Mouse (Mus musculus) liver, embryonic 11.5 days (tissue): ENCODE data around the gene Dlg2. TPM values are rescaled to one million over a fixed set of nuclear protein-coding genes. Genes with fewer than 3 reads are reported as not detected.

ENCODE experiments used
- ATAC-seq: fragments of 200-750 bp; cut with Nextera tagmentation; replicated peaks from 2 replicates; pipeline ENCODE4 v1.8.0; 2017; ENCODE audit warnings: moderate number of reproducible peaks, mild to moderate bottlenecking, moderate TSS enrichment, moderate library complexity; ENCODE audit not compliant: low FRiP score
- DNase-seq: peaks from one replicate; pipeline ENCODE4 v3.0.0-alpha.2; 2017; ENCODE audit warnings: low spot score
- H3K27ac ChIP-seq: fragments of 300-500 bp; sonication (generic); 2 replicates; pipeline ENCODE4 v1.5.1; 2014; ENCODE audit warnings: mild to moderate bottlenecking, low read depth, low read length, control low read depth
- H3K27me3 ChIP-seq: fragments of 300-500 bp; sonication (generic); replicated peaks from 2 replicates; pipeline ENCODE4 v1.6.1; 2014; ENCODE audit warnings: low read length, mixed read lengths; ENCODE audit not compliant: control insufficient read depth, insufficient read depth
- H3K36me3 ChIP-seq: fragments of 300-500 bp; sonication (generic); 2 replicates; pipeline ENCODE4 v1.6.1; 2014; ENCODE audit warnings: mild to moderate bottlenecking, low read length, moderate library complexity, mixed read lengths; ENCODE audit not compliant: control insufficient read depth, insufficient read depth
- H3K4me1 ChIP-seq: fragments of 300-500 bp; sonication (generic); replicated peaks from 2 replicates; pipeline ENCODE4 v1.6.1; 2014; ENCODE audit warnings: low read length, mixed read lengths; ENCODE audit not compliant: control insufficient read depth, insufficient read depth
- H3K4me2 ChIP-seq: fragments of 300-500 bp; sonication (generic); 2 replicates; pipeline ENCODE4 v1.6.1; 2014; ENCODE audit warnings: mild to moderate bottlenecking, control low read depth, moderate library complexity
- H3K4me3 ChIP-seq: fragments of 300-500 bp; sonication (generic); 2 replicates; pipeline ENCODE4 v1.5.1; 2014; ENCODE audit warnings: low read depth, low read length, control low read depth
- H3K9ac ChIP-seq: fragments of 300-500 bp; sonication (generic); 2 replicates; pipeline ENCODE4 v1.6.1; 2014; ENCODE audit warnings: low read depth, low read length, control low read depth
- H3K9me3 ChIP-seq: fragments of 300-500 bp; sonication (generic); 2 replicates; pipeline ENCODE4 v1.6.1; 2016; ENCODE audit warnings: low read length, inconsistent platforms, mixed read lengths; ENCODE audit not compliant: control insufficient read depth
- WGBS: fragments of 180-500 bp; shearing (Covaris S2); extraction: QIAGEN DNeasy Blood & Tissue Kit; methylation state at CpG from one replicate; pipeline ENCODE4 v1.1.7; 2014; 5-methylcytosine and 5-hydroxymethylcytosine counted together
- polyA plus RNA-seq: library from polyadenylated mRNA; unstranded; fragments of >200 nt; fragmentation: Nextera tagmentation; extraction: Ambion mirVana; gene quantifications from 2 replicates; pipeline ENCODE4 v1.2.1, GENCODE M21; 2014

Dlg2 gene
- polyA plus RNA-seq, 1 experiment from 2014 or later: 0.96 TPM

GRCm38 (mm10) chr7:91463256-91463655 lies 986.8 kb downstream of the Dlg2 start:
- Histone ChIP-seq H3K4me1 (no peaks in the 10 kb centered on the region), H3K9ac (no peak overlapping the region), H3K4me2 (no peak overlapping the region), H3K9me3 (no peaks in the 10 kb centered on the region), H3K36me3 (no peaks in the 10 kb centered on the region), H3K27ac (no peak overlapping the region), H3K4me3 (no peak overlapping the region), H3K27me3 (no peaks in the 10 kb centered on the region)
- whole genome bisulfite sequencing: 65% methylated on average over 7 of the region's 7 CpGs
- ATAC-seq (no peak), DNase-seq (no peak)

DNA sequence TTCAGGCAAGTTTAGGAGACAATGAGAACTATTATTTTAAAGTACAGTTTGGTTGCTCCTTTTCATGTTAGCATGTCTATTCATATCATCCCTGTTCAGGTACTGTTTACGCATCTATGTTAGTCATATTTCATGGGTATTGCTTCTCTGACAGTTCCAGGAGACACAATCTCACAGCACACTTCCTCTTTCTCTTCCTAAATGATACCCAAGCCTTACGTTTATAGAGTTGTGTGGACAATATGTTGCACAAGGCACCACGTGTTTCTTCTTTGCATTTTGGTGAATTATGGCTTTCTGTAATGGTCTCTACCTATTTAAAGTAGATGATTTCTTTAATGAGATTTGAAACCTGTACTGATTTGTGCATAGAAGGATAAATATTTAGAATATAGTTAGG lies 990.6 kb downstream of the Dlg2 start:
- no peak for DNase-seq
- whole genome bisulfite sequencing: 63% methylated on average over 3 of the region's 3 CpGs
- no peak overlapping the region for H3K4me2 ChIP-seq
- H3K9me3 ChIP-seq: no peaks in the 10 kb centered on the region
- no peak for ATAC-seq
- H3K4me1 ChIP-seq: no peaks in the 10 kb centered on the region
- H3K36me3 ChIP-seq: no peaks in the 10 kb centered on the region
- H3K27ac ChIP-seq: no peak overlapping the region
- H3K9ac ChIP-seq: no peak overlapping the region
- no peak overlapping the region for H3K4me3 ChIP-seq
- no peaks in the 10 kb centered on the region for H3K27me3 ChIP-seq

DNA sequence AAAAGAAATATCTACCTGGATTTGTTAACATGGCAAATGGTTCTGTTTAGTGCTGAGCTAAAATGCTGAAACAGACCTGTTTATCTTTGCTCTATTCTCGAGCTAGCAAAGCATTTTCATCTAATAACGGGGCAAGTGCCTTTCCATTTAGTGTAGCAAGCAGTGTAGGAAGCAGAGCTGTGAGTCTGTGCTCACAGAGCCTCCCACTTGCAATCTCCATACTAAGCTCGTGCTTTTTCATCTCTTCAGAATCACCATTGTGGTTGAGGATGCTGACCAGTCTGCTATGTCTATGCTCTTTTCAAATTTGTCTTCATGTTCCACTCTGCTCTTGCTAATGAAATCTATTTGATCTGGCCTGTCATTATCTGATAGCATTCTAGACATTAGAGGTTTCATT lies 1002.7 kb downstream of the Dlg2 start:
- DNase-seq (no peak), ATAC-seq (no peak)
- no peak overlapping the region for H3K9ac ChIP-seq
- no peaks in the 10 kb centered on the region for H3K36me3 ChIP-seq
- no peaks in the 10 kb centered on the region for H3K4me1 ChIP-seq
- no peak overlapping the region for H3K4me3 ChIP-seq
- H3K27ac ChIP-seq: no peak overlapping the region
- no peak overlapping the region for H3K4me2 ChIP-seq
- 63% methylated on average over 3 of the region's 3 CpGs for WGBS
- no peaks in the 10 kb centered on the region for H3K27me3 ChIP-seq
- H3K9me3 ChIP-seq: no peaks in the 10 kb centered on the region

DNA sequence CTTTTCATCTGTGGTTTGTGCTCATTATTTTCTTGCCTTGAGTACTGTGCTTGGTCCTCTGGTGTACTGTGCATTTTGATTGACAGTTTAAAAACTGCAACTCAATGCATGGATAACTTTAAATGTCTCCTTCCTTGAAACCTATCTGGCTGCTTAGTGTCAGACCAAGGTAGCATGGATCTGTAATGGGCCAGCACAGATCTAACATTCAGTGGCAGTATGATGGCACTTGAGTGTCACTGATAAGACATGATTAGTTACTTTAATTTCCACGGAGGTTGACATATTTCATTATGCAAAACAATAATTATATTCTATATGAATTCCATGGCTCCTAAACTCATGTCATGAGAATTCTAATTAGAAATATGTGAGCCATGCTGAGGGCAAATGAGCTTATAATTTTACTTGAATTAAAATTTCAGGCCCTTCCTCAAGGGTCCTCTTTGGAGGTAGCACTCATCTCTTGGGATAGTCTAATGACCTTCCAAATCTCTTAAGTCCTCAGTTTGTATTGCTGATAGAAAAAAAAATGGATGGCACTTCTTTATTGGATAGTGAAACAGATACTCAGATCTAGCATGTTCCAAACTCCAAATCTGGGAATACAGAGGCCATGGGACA lies 1005.2 kb downstream of the Dlg2 start:
- no peak overlapping the region for H3K4me3 ChIP-seq
- no peak overlapping the region for H3K9ac ChIP-seq
- H3K4me1 ChIP-seq: no peaks in the 10 kb centered on the region
- ATAC-seq (no peak), DNase-seq (no peak)
- H3K27ac ChIP-seq: no peak overlapping the region
- no peaks in the 10 kb centered on the region for H3K27me3 ChIP-seq
- H3K4me2 ChIP-seq: no peak overlapping the region
- WGBS: 71% methylated on average over 1 of the region's 1 CpGs
- H3K9me3 ChIP-seq: no peaks in the 10 kb centered on the region
- no peaks in the 10 kb centered on the region for H3K36me3 ChIP-seq

DNA sequence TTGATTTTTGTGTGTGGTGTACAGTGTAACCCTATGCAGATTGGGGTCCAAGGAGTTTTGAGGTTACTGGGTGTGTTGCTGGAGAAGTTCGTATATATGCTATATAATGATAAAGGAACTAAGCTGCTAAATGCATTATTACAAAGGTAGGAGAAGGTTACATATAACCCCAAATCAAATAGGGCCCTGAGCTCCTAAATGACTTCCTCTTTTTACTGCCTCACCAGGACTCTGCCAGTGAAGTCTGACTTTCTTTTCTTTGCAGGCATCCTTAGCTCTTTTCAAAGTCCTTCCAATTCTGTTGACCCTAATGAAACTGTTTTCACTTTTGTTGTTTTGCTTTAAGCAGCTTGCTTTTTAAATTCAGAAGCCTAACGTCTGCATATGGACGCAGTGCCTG lies 1016.8 kb downstream of the Dlg2 start:
- Histone ChIP-seq H3K36me3 (no peaks in the 10 kb centered on the region), H3K4me2 (no peak overlapping the region), H3K27me3 (no peaks in the 10 kb centered on the region), H3K27ac (no peak overlapping the region), H3K4me3 (no peak overlapping the region), H3K9ac (no peak overlapping the region), H3K4me1 (no peaks in the 10 kb centered on the region), H3K9me3 (no peaks in the 10 kb centered on the region)
- DNase-seq: no peak
- 81% methylated on average over 3 of the region's 3 CpGs for WGBS
- no peak for ATAC-seq

GRCm38 (mm10) chr7:91495526-91495925 lies 1019.1 kb downstream of the Dlg2 start:
- DNase-seq (no peak), ATAC-seq (no peak)
- Histone ChIP-seq H3K4me2 (no peak overlapping the region), H3K4me3 (no peak overlapping the region), H3K27me3 (no peaks in the 10 kb centered on the region), H3K36me3 (no peaks in the 10 kb centered on the region), H3K4me1 (no peaks in the 10 kb centered on the region), H3K27ac (no peak overlapping the region), H3K9me3 (no peaks in the 10 kb centered on the region), H3K9ac (no peak overlapping the region)
- 78% methylated on average over 5 of the region's 5 CpGs for WGBS

DNA sequence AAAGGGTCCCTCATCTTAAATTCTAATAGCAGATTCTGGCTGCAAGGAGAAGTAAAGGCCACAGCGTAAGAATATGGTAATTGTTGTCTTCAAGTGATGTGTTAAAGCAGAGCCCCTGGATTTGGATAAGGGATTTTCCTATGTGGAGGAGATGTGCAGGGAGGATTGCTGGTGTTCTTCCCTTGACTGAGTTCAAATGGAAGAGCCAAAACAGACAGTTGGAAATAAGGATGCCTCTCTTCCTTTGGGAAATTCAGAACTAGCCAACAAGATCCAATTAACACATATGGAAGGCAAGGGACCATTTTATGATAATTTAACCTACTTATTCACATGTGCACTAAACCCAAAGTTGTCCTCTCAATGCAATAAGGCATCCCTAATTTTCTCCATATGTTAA lies 1034.6 kb downstream of the Dlg2 start:
- Histone ChIP-seq H3K27ac (no peak overlapping the region), H3K27me3 (no peaks in the 10 kb centered on the region), H3K4me2 (no peak overlapping the region), H3K9ac (no peak overlapping the region), H3K36me3 (no peaks in the 10 kb centered on the region), H3K4me1 (no peaks in the 10 kb centered on the region), H3K4me3 (no peak overlapping the region), H3K9me3 (no peaks in the 10 kb centered on the region)
- DNase-seq (no peak), ATAC-seq (no peak)
- 91% methylated on average over 1 of the region's 1 CpGs for WGBS

GRCm38 (mm10) chr7:91514445-91514844 lies 1038.0 kb downstream of the Dlg2 start:
- no peaks in the 10 kb centered on the region for H3K9me3 ChIP-seq
- WGBS: 62% methylated on average over 3 of the region's 3 CpGs

DNA sequence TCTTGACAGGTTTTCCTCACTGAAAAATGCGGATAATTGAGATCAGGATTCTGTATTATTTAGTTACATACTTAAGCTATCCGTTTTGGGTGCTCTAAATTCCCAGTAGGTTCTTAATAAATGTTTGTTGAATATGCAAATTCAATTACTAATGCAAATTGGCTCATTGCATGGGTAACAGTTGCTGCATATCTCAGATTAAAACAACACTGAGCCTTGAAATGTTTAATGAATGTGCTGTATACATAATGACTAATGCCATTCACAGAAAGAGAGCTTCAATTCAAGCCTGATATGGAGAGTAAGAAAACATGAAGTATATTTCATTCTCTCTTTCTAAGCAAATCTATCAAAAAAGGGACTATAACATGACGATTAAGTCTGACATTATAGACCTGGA lies 1039.8 kb downstream of the Dlg2 start:
- no peak overlapping the region for H3K27ac ChIP-seq
- no peak overlapping the region for H3K4me2 ChIP-seq
- no peak overlapping the region for H3K4me3 ChIP-seq
- H3K27me3 ChIP-seq: no peaks in the 10 kb centered on the region
- no peak for DNase-seq
- no peaks in the 10 kb centered on the region for H3K4me1 ChIP-seq
- no peaks in the 10 kb centered on the region for H3K9me3 ChIP-seq
- no peaks in the 10 kb centered on the region for H3K36me3 ChIP-seq
- no peak for ATAC-seq
- H3K9ac ChIP-seq: no peak overlapping the region
- 71% methylated on average over 3 of the region's 3 CpGs for WGBS

More at GRCm38 (mm10) chr7:91514445-91514844, 1038.0 kb downstream of the Dlg2 start:
- DNase-seq (no peak), ATAC-seq (no peak)
- Histone ChIP-seq H3K36me3 (no peaks in the 10 kb centered on the region), H3K4me1 (no peaks in the 10 kb centered on the region), H3K9ac (no peak overlapping the region), H3K27me3 (no peaks in the 10 kb centered on the region), H3K4me2 (no peak overlapping the region), H3K4me3 (no peak overlapping the region), H3K27ac (no peak overlapping the region)
